Mouse (Mus musculus) left cerebral cortex, adult 18-20 months (tissue): Measurements from ENCODE around the gene Trappc10. TPM values are rescaled to one million over a fixed set of nuclear protein-coding genes. Genes with fewer than 3 reads are reported as not detected.

ENCODE experiments used
- DNase-seq, 2 experiments: peaks; one replicate each; pipeline ENCODE4 v3.0.0; 2021 to 2022; ENCODE audit warnings: low spot score in 2 of 2, mixed read lengths in 1 of 2
- total RNA-seq, 2 experiments: library from RNA; stranded (reverse); gene quantifications; 2 replicates each; pipeline ENCODE4 v1.2.3; 2021

Gene Trappc10
- total RNA-seq, 2 experiments from 2014 or later, result 84.4 to 85.7 TPM

DNA sequence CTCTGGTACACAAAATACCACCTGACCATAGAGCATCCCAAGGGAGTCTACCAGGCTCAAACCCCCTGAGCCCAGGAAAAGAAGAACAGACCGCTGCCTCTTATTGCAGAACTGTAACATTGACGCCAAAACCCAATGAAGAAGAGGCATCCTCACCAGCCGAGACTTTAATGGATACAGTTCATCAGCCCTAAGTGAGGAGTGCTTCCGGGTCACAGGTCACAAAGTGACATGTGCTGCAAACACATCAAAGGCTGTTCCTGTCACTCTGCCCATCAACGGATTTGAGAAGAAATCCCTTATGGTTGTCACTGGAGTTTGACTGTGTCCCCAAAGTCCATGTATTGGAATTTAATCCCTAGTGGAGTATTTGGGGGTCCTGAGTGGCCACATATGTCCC lies 14.8 kb upstream of the Trappc10 start:
- DNase-seq, result no peak

GRCm38 (mm10) chr10:78258142-78258675 lies 13.8 kb upstream of the Trappc10 start:
- no peak for DNase-seq

GRCm38 (mm10) chr10:78255646-78256059 lies 11.2 kb upstream of the Trappc10 start:
- DNase-seq, result peak; percentile 20 to 27

DNA sequence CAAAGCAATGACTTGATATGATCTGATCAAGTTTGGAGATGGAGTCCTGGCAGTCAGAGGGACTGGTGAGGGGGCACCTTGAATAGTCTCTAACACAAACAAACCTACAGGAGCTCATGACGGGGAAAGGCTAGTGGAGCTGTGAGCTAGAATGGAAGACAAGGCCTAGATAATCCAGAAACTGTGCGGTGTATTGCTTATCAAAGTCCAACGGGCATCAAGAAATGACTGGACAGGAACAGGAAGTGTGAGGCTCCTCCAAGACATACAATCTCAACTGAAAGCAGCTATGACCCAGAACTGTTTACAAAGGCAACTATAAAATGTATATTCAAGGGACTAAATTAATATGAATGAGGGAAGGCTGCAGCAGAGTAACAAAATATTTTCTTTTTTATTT lies 2.8 kb upstream of the Trappc10 start:
- DNase-seq, result no peak

DNA sequence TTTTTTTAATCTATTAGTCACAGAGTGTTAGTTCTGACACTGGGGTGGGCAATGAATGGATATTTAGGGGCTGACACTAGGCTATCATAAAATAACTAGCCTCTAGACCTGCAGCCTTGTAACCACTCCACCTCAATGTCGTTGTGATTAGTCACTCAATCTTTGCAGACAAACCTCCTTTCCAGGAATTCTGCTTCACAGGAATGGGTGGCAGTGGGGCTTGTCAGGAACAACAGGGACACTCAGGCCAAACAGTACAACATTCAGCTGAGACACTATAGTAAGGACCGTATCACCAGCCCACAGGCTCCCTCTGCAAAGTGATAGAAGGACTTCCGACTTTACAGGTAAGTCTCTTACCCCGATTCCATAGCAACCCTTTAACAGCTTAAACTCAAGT lies 2.3 kb upstream of the Trappc10 start:
- DNase-seq, result no peak

DNA sequence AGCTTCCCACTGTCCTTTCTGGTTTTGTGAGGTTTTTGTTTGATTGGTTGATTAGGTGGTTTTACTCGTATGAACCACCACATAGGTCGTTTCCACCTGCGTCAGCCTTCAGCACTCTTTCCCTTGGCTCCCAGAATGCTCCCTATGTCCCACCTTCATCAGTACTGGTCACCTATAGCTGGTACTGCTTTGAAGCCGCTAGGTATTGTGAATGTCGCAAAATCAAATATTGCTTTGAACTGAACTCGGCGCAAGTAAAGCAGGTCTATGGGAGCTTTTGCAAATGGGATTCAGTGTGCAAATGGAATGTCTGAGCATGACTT lies 745 bp upstream of the Trappc10 start:
- DNase-seq, result no peak

- peak in 1 of 2 experiments; percentile 34 for DNase-seq
Measured at GRCm38 (mm10) chr10:78244058-78244437, 393 bp downstream of the Trappc10 start.

DNA sequence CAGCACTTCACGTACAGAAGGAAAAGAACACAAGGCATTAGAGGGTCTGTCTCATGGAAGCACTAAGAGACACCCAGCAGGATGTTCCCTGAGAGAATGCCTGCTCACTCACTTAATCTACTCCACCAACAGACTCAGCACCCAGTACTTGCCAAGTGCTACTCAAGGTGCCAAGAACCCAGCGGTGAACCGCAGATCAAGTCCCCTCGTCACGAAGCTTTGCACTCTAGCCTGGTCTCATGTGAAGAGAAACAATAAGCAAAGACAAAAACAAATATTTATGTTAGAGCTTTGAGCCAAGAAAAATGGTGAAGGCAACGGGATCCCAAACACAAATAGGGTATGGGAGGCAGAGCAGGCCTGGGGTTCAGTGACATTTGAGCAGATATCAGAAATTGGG lies 5.5 kb downstream of the Trappc10 start:
- no peak for DNase-seq

GRCm38 (mm10) chr10:78238297-78238696 lies 6.1 kb downstream of the Trappc10 start:
- DNase-seq, result peak in 1 of 2 experiments; percentile 47

DNA sequence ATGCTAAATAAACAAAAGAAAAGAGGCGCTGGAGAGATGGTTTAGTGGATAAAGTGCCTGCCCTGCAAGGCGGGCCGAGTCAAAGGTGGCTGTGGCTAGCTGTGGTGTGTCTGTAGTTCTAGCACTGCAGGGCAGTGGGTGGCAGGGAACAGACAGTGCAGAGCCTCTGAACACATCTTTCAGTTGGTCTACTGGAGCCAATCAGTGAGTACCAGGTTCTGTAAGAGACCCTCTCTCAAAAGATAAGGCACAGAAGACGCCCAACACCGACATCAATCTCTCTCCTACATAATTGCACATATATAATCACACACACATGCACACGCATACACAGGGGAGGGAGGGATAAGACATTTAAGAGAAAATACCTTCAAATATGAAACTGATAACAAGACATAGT lies 6.6 kb downstream of the Trappc10 start:
- DNase-seq, result no peak

- DNase-seq, result no peak
Measured at GRCm38 (mm10) chr10:78236885-78237629, 7.4 kb downstream of the Trappc10 start.

DNA sequence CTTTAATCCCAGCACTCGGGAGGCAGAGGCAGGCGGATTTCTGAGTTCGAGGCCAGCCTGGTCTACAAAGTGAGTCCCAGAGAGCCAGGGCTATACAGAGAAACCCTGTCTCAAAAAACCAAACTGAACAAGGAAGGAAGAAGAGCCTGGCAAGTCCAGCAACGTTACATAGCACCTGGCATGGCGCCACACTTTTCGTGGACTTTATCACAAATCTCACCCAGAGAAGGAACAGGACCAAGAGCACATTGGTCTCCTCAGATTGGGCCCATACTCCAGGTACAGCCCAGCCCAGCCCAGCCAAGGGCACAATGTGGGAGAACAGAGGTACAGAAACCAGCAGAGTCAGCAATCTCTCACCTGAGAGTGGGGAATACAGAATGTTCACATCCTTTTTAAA lies 10.7 kb downstream of the Trappc10 start:
- no peak for DNase-seq

GRCm38 (mm10) chr10:78233161-78233560 lies 11.3 kb downstream of the Trappc10 start:
- DNase-seq, result no peak

DNA sequence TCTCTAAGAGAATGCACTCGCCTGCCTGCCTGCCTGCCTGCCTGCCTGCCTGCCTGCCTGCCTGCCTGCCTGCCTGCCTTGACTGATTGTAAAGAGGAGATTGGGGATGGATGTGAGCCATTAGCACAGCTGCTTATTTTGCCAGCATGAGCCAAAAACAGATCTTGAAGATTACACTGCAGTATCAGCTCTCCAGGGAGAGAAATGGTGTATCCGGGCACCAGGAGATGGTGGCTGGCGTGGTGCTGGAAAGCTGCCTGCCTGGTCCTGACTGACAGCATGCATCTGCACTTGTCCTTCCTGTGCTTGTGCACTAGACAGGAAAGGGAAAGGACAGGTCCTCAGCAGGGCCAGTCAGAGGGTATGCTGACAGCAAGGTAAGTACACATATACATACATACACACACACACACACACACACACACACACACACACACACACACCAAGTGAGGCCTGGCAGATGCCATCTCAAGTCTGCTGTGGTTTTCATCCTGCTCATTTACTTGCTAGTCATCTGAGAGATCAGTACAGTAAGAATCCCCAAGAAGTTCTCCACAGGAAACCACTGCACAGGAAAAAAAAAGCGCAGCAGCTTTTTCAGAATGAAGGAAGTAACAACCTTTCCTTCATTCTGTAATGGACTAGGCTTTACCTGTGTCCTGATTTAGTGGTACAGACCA lies 12.0 kb downstream of the Trappc10 start:
- no peak for DNase-seq

DNA sequence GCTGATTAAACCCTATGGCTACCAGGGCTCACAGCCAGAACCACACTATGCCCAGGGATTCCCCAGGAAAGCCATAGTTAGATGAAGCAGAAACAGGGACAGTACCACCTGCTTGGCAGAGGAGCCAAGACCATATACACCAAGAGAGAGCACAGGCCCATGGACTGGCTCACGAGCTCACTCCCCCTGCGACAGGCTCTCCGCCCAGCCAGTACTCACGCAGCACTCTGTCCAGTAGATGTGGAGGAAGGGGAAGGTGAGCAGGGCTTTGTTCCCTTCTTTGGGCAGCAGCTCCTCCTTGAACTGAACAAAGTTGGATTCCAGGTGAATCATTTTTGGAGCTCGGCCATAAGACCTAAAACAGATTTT lies 15.9 kb downstream of the Trappc10 start:
- no peak for DNase-seq

GRCm38 (mm10) chr10:78227875-78228559 lies 16.4 kb downstream of the Trappc10 start:
- no peak for DNase-seq

DNA sequence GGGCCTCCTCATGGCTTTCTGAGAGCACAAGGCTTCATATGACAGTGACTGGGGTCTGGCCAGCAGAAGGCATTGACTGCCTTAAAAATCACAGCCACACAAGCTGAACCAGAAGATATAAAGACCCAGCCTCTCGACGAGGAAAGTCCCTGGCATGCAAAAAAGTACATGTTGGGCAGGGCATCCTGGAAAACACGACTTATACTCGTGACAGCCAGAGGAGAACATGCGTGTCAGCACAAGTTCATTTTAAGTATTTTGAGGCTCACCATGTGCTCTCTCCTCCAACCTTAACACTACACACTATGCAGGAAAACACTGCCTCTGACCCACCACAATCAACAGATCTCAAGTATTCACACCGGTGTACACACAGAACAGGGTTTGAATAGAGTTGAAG lies 20.3 kb downstream of the Trappc10 start:
- DNase-seq, result no peak

- no peak for DNase-seq
Measured at GRCm38 (mm10) chr10:78222908-78223307, 21.5 kb downstream of the Trappc10 start.

DNA sequence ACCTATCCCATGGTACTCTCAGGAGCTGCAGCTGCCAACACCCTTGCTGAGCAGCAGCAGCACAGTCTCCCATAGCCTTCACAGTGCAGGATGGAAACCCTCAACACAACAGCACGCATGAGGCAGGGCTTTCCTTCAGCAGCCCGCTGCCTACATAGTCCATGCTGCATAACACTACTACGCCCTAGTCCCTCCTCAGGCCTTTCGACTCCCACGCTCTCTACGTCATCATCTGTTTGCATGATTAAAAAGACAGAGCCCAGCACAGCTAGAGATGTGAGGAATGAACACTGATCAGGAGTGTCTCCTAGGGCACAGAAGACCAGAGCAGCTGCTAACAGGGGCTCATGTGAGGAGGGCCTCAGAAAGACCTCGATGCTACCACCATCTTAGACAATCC lies 23.1 kb downstream of the Trappc10 start:
- DNase-seq, result peak; percentile 29 to 39

GRCm38 (mm10) chr10:78219528-78219927 lies 24.9 kb downstream of the Trappc10 start:
- peak in 1 of 2 experiments; percentile 39 for DNase-seq

- peak in 1 of 2 experiments; percentile 34 for DNase-seq
Measured at GRCm38 (mm10) chr10:78218576-78218975, 25.9 kb downstream of the Trappc10 start.
